In the genomic region with DNA sequence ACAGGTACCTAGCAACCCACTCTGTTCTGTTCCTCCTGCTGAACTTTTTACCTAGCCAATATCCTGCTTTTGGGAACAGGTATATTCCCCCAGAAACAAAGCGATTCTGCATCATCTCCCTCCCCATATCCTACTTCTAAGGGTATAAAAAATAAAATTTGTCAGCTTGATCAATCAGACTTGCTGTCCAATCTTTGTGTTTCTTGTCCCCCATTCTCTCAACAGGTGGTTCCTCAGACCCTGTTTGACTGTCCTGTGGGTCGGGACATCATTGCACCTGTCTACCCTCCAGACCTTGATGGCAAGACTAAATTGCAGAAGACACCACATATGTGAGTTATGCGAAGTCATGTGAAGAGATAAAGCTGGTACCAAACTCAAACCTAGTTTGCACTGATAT, we compare ENCODE assay signal across 26 mouse cellular contexts. TPM values are rescaled to one million over a fixed set of nuclear protein-coding genes. Genes with fewer than 3 reads are reported as not detected.
DNase-seq lines count a peak whose midpoint lies in the region; ATAC-seq and TF ChIP-seq lines count a peak whose summit lies in the region.
"Had no signal": no experiment of that assay in that cellular context is flagged by ENCODE, and none has a peak within 500 bp of the region (broad histone marks: within the 10 kb centered on the region; RNA-seq: fewer than 3 reads in every experiment).

No protein-coding gene starts in this region.

- WGBS in forebrain, embryonic 14.5 days, result 96% methylated on average over 3 of the region's 3 CpGs
- WGBS in forebrain, embryonic 10.5 days, result 91% methylated on average over 3 of the region's 3 CpGs
- 85% methylated on average over 3 of the region's 3 CpGs for WGBS in liver, adult 2 months
- WGBS in liver, postnatal 0 days (ENCODE audit: insufficient replicate concordance), result 82% methylated on average over 3 of the region's 3 CpGs

- peaks cover 5% of the 10 kb centered on the region; the same call in 1 of the 2 replicates for H3K9me3 ChIP-seq in forebrain, embryonic 14.5 days (replicated peaks; ENCODE audit: control insufficient read depth, low read length)
- peaks cover 12% of the 10 kb centered on the region; the same call in 1 of the 2 replicates for H3K9me3 ChIP-seq in forebrain, embryonic 10.5 days
- H3K9me3 ChIP-seq in liver, postnatal 0 days (ENCODE audit: low read length), result 0 out of 2 replicates have a peak, but pooled peaks cover 3% of the 10 kb centered on the region
- H3K9me3 ChIP-seq: embryonic facial prominence, embryonic 10.5 days; limb, embryonic 10.5 days had no signal

- peak; percentile 51 for DNase-seq in forebrain, embryonic 14.5 days (ENCODE audit: low spot score)
- no peak for DNase-seq in forebrain, embryonic 10.5 days (ENCODE audit: extremely low spot score, low spot score)
- peak; percentile 1 for DNase-seq in liver, adult 2 months (ENCODE audit: extremely low read depth, low read depth, low spot score)
- no peak for DNase-seq in liver, postnatal 0 days
- peak; percentile 23 for DNase-seq in MEL-GATA-1-ER (ENCODE audit: extremely low read depth, low read depth)
- DNase-seq in retina, postnatal 1 day, result peak; percentile 45
- no peak for DNase-seq in cerebellum, adult 8-10 months
- DNase-seq: adrenal gland, adult 8-10 months; B cell, adult 2 months; cerebellum, postnatal 10 days; kidney, adult 18-20 months; kidney, postnatal 4 days; layer of hippocampus, adult 9-11 months; lung, adult 2 months; lung, postnatal 4 days; thymus, postnatal 25 days had no signal

- no peak overlapping the region for H3K27ac ChIP-seq in forebrain, embryonic 14.5 days (ENCODE audit: low read depth, low read length)
- no peak overlapping the region for H3K27ac ChIP-seq in forebrain, embryonic 10.5 days
- no peak overlapping the region for H3K27ac ChIP-seq in liver, adult 2 months (replicated peaks; ENCODE audit: insufficient read depth, low read depth, low read length)
- no peak overlapping the region for H3K27ac ChIP-seq in liver, postnatal 0 days (ENCODE audit: low read depth)
- H3K27ac ChIP-seq: embryonic facial prominence, embryonic 10.5 days; forebrain, embryonic 13.5 days; limb, embryonic 10.5 days; neural tube, embryonic 13.5 days had no signal

- no peaks in the 10 kb centered on the region for H3K79me2 ChIP-seq in liver, adult 2 months (ENCODE audit: control insufficient read depth, insufficient read depth, low read length)

- H3K4me2 ChIP-seq in forebrain, embryonic 14.5 days (ENCODE audit: low read length), result no peak overlapping the region
- no peak overlapping the region for H3K4me2 ChIP-seq in liver, postnatal 0 days (ENCODE audit: low read depth, low read length)
- H3K4me2 ChIP-seq: forebrain, embryonic 13.5 days; heart, embryonic 11.5 days; liver, embryonic 11.5 days; midbrain, embryonic 11.5 days; neural tube, embryonic 13.5 days had no signal

- H3K27me3 ChIP-seq in forebrain, embryonic 14.5 days (replicated peaks; ENCODE audit: control insufficient read depth, insufficient read depth, low read length), result no peaks in the 10 kb centered on the region
- H3K27me3 ChIP-seq in forebrain, embryonic 10.5 days (ENCODE audit: poor library complexity, severe bottlenecking), result no peaks in the 10 kb centered on the region
- no peaks in the 10 kb centered on the region for H3K27me3 ChIP-seq in liver, adult 2 months (ENCODE audit: control insufficient read depth, insufficient read depth, low read length)
- no peaks in the 10 kb centered on the region for H3K27me3 ChIP-seq in liver, postnatal 0 days (ENCODE audit: insufficient read depth, low read length)
- H3K27me3 ChIP-seq: forebrain, embryonic 13.5 days; neural tube, embryonic 13.5 days had no signal

- H3K9ac ChIP-seq in forebrain, embryonic 14.5 days (ENCODE audit: low read length), result no peak overlapping the region
- H3K9ac ChIP-seq in liver, adult 2 months (ENCODE audit: low read depth, low read length), result no peak overlapping the region
- no peak overlapping the region for H3K9ac ChIP-seq in liver, postnatal 0 days (replicated peaks)
- H3K9ac ChIP-seq: forebrain, embryonic 13.5 days; neural tube, embryonic 13.5 days had no signal

- no peaks in the 10 kb centered on the region for H3K36me3 ChIP-seq in forebrain, embryonic 14.5 days (ENCODE audit: control insufficient read depth, insufficient read depth, low read length)
- no peaks in the 10 kb centered on the region for H3K36me3 ChIP-seq in forebrain, embryonic 10.5 days (replicated peaks)
- no peaks in the 10 kb centered on the region for H3K36me3 ChIP-seq in liver, adult 2 months (ENCODE audit: control insufficient read depth, insufficient read depth, low read length)
- no peaks in the 10 kb centered on the region for H3K36me3 ChIP-seq in liver, postnatal 0 days (replicated peaks; ENCODE audit: insufficient read depth, low read length)
- H3K36me3 ChIP-seq: embryonic facial prominence, embryonic 10.5 days; limb, embryonic 10.5 days; neural tube, embryonic 13.5 days had no signal

- no peak overlapping the region for H3K4me3 ChIP-seq in forebrain, embryonic 14.5 days (ENCODE audit: low read depth, low read length)
- no peak overlapping the region for H3K4me3 ChIP-seq in forebrain, embryonic 10.5 days
- H3K4me3 ChIP-seq in liver, adult 2 months (ENCODE audit: insufficient read depth, low read depth, low read length), result no peak overlapping the region
- H3K4me3 ChIP-seq in liver, postnatal 0 days (ENCODE audit: low read depth, low read length), result no peak overlapping the region
- H3K4me3 ChIP-seq: embryonic facial prominence, embryonic 10.5 days; forebrain, embryonic 13.5 days; limb, embryonic 10.5 days; neural tube, embryonic 13.5 days had no signal

- no peak for ATAC-seq in forebrain, embryonic 14.5 days
- ATAC-seq in liver, postnatal 0 days, result no peak
- ATAC-seq: forebrain, embryonic 13.5 days; Patski had no signal

- no peak for TF ChIP-seq EP300 in liver, postnatal 0 days (IDR thresholded peaks at IDR 0.05; ENCODE audit: low read depth)

- no peaks in the 10 kb centered on the region for H3K4me1 ChIP-seq in forebrain, embryonic 14.5 days (ENCODE audit: control insufficient read depth, insufficient read depth, low read length)
- H3K4me1 ChIP-seq in forebrain, embryonic 10.5 days, result no peaks in the 10 kb centered on the region
- H3K4me1 ChIP-seq in liver, adult 2 months (ENCODE audit: control insufficient read depth, insufficient read depth, low read length), result no peaks in the 10 kb centered on the region
- H3K4me1 ChIP-seq in liver, postnatal 0 days (ENCODE audit: insufficient read depth), result no peaks in the 10 kb centered on the region
- H3K4me1 ChIP-seq: embryonic facial prominence, embryonic 10.5 days; forebrain, embryonic 13.5 days; limb, embryonic 10.5 days; neural tube, embryonic 13.5 days had no signal

- TF ChIP-seq CTCF in liver, adult 2 months (IDR thresholded peaks at IDR 0.05; ENCODE audit: low read depth, low read length), result no peak
- no peak for TF ChIP-seq CTCF in liver, postnatal 0 days (IDR thresholded peaks at IDR 0.05; ENCODE audit: low read depth)

- TF ChIP-seq POLR2A in liver, adult 2 months (IDR thresholded peaks at IDR 0.05; ENCODE audit: extremely low read depth, insufficient read depth, low read length), result no peak

RNA-seq across cellular contexts. Expression of gene Gypa, which starts 48.3 kb away (rescaled TPM):
- 1.8 and 2.9 TPM in 2 replicates for polyA plus RNA-seq in forebrain, embryonic 14.5 days (2014; fragmentation: Nextera tagmentation; extraction: Ambion mirVana)
- 16.4 and 22.1 TPM in 2 replicates for polyA plus RNA-seq in forebrain, embryonic 10.5 days (2016; fragmentation: Nextera tagmentation; extraction: Ambion mirVana)
- 0.07 and 0.37 TPM in 2 replicates for total RNA-seq in liver, adult 2 months (2014; rRNA removed)
- polyA plus RNA-seq in liver, adult 2 months (2012; rRNA removed), result not detected in 2 replicates
- 278 and 289 TPM in 2 replicates for polyA plus RNA-seq in liver, postnatal 0 days (2015; fragmentation: Nextera tagmentation; extraction: Ambion mirVana)
- total RNA-seq: left cerebral cortex, adult 8-10 months had no signal
- polyA plus RNA-seq: gonadal fat pad, adult 2 months; Patski had no signal

Comparison
In these comparisons a context has a peak if more than half of its experiments do, and no peak if none do; other contexts are left out.
1. DNase-seq: peak in forebrain, embryonic 14.5 days (single experiment), liver, adult 2 months (single experiment), MEL-GATA-1-ER (single experiment) and retina, postnatal 1 day (single experiment); none in forebrain, embryonic 10.5 days (single experiment), liver, postnatal 0 days (single experiment) and cerebellum, adult 8-10 months (single experiment).
2. RNA of gene Gypa, which starts 48.3 kb away (polyA plus RNA-seq): 278 to 289 TPM in liver, postnatal 0 days; 16.4 to 22.1 TPM in forebrain, embryonic 10.5 days, 1.8 to 2.9 TPM in forebrain, embryonic 14.5 days and not detected in liver, adult 2 months; every median in the first group is over 10 times any median in the second.